Mouse (Mus musculus): ENCODE data around the gene Slc11a1. TPM values are rescaled to one million over a fixed set of nuclear protein-coding genes. Genes with fewer than 3 reads are reported as not detected.

Gene Slc11a1
- polyA plus RNA-seq, 1 experiment from 2014 or later: 2.4 TPM

DNA sequence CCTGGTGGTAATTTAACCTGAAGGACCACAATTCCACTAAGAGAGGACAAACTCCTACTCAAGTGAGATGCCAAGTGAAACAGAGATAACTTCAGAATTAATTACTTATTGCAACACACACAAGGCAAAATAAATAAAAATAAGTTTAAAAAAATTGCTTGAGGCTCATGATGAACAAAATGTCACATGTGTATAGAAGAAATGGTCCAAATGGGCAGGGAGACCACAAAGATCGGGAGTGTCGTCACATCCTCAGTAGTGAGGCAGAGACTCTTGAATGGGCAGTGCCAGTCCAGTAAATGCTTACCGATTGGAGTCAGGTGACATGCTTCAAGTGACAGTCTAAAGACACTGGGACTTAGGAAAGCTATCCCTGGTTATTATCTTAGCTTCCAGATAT lies 25.5 kb downstream of the Slc11a1 start:
- Histone ChIP-seq H3K4me3 (ENCODE audit: low read depth, low read length) (no peak overlapping the region), H3K4me1 (ENCODE audit: control insufficient read depth, insufficient read depth, low read length) (no peaks in the 10 kb centered on the region), H3K4me2 (ENCODE audit: low read length) (no peak overlapping the region), H3K27me3 (replicated peaks; ENCODE audit: control insufficient read depth, insufficient read depth, low read length) (no peaks in the 10 kb centered on the region), H3K36me3 (ENCODE audit: control insufficient read depth, insufficient read depth, low read length) (no peaks in the 10 kb centered on the region), H3K9ac (ENCODE audit: low read length) (no peak overlapping the region), H3K9me3 (replicated peaks; ENCODE audit: control insufficient read depth, low read length) (no peaks in the 10 kb centered on the region), H3K27ac (ENCODE audit: low read depth, low read length) (no peak overlapping the region)
- WGBS: 81% methylated on average over 3 of the region's 3 CpGs
- no peak for ATAC-seq
- DNase-seq (ENCODE audit: low spot score): no peak

DNA sequence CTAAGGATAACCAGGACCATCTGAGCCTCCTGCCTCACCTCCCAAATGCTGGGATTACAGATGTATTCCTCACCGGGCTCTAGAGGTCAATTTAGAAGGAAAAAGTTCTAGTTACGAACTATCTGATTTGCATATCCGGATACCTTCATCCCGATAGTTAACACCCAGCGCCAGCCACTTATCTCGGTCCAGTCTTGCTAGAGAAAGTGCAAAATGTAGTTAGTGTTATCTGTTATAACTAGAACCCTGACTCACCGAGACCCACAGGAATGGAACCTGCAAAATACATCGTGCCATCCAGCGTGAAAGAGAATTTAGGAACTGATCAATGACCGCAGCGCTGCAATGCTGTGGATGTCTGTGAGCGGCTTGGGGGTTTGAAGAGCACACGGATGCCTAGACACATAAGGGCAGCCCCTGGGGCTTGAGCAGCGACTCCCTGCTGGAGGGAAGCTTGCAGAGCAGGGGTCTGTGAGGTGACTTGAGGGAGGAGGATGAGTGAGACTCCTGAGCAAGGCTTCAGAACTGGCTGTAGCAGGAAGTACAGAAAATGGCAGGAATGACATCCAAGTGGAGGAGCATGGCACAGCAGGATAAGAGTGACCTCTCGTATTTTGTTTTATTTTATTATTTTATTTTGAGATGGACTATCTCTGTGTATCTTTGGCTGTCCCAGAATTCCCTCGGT lies 26.2 kb downstream of the Slc11a1 start:
- ATAC-seq (no peak), DNase-seq (ENCODE audit: low spot score) (no peak)
- Histone ChIP-seq H3K9ac (ENCODE audit: low read length) (no peak overlapping the region), H3K4me1 (ENCODE audit: control insufficient read depth, insufficient read depth, low read length) (no peaks in the 10 kb centered on the region), H3K4me3 (ENCODE audit: low read depth, low read length) (no peak overlapping the region), H3K4me2 (ENCODE audit: low read length) (no peak overlapping the region), H3K27me3 (replicated peaks; ENCODE audit: control insufficient read depth, insufficient read depth, low read length) (no peaks in the 10 kb centered on the region), H3K36me3 (ENCODE audit: control insufficient read depth, insufficient read depth, low read length) (no peaks in the 10 kb centered on the region), H3K9me3 (replicated peaks; ENCODE audit: control insufficient read depth, low read length) (no peaks in the 10 kb centered on the region), H3K27ac (ENCODE audit: low read depth, low read length) (no peak overlapping the region)
- WGBS: 58% methylated on average over 16 of the region's 16 CpGs

DNA sequence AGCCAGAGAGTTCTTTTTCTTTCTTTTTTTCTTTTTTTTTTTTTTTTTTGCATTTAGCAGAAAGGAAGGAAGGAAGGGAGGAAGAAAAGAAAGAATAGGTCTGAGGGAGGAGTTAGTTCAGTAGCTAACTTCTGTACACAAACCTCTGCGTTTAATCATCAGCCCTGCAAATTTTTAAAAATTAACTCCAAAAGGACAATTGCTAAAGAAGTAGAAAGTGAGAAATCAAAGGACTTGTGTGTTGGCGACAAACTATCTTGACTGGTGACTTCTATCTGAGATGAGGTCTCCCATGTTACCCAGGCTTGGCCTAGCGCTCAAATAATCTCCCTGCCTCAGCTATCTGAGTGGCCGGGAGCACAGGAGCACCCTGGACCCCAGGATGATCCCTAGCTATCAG lies 29.2 kb downstream of the Slc11a1 start:
- no peak for DNase-seq (ENCODE audit: low spot score)
- Histone ChIP-seq H3K9ac (ENCODE audit: low read length) (no peak overlapping the region), H3K9me3 (replicated peaks; ENCODE audit: control insufficient read depth, low read length) (no peaks in the 10 kb centered on the region), H3K27ac (ENCODE audit: low read depth, low read length) (no peak overlapping the region), H3K4me2 (ENCODE audit: low read length) (no peak overlapping the region), H3K27me3 (replicated peaks; ENCODE audit: control insufficient read depth, insufficient read depth, low read length) (no peaks in the 10 kb centered on the region), H3K36me3 (ENCODE audit: control insufficient read depth, insufficient read depth, low read length) (no peaks in the 10 kb centered on the region), H3K4me3 (ENCODE audit: low read depth, low read length) (no peak overlapping the region), H3K4me1 (ENCODE audit: control insufficient read depth, insufficient read depth, low read length) (no peaks in the 10 kb centered on the region)
- ATAC-seq: no peak
- 90% methylated on average over 4 of the region's 4 CpGs for WGBS

DNA sequence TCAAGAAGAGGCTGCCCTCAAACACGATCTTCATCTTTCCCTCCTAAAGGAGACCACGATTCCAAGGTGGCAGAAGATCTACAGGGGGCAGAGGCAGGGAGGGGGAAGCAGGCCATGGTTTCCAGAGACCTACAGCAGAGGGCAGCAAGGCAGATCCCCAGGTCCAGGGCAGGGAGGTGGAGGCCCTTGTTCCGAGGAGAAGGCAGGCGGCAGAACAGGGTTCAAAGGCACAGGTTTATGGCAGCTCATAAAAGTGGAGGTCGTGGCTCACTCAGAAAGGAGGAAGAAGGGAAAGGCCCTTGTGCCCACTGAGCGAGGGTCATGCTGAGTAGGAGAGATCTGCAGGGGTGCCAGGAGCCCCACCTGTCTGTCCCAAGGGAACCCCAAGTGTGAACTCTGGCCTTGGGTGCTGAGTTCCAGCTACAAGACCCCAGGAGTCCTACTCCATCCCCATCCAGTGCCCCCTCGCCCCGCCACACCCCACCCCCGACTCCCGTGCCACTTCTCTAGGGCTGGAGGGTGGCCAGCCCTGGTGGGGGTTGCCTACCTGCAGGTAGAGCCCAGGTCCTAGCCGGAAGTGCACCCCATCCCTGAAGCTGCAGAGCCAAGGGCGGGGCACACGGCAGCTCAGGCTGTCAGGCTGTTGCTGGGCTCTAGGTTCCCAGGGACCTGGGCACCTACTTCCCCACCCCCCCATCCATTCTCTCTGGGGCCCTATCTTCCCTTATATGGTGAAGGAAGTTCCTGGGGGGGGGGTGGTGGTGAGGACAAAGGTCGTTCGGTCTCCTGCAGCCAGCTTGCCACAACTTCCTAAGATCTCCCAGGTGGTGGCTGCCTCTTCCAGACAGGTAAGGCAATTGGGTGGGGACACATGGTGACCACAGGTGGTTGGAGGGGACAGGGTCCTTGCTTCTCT lies 33.9 kb downstream of the Slc11a1 start, which contains the start of gene Vil1:
Gene Vil1 (plus strand): TSS at position 788 of the 916 bp plus-strand sequence.
- H3K4me2 ChIP-seq (ENCODE audit: low read length): no peak within 1 kb of the TSS
- no peaks in the 10 kb centered on the region for H3K36me3 ChIP-seq (ENCODE audit: control insufficient read depth, insufficient read depth, low read length)
- H3K27me3 ChIP-seq (replicated peaks; ENCODE audit: control insufficient read depth, insufficient read depth, low read length): no peaks in the 10 kb centered on the region
- no peak within 1 kb of the TSS for H3K4me3 ChIP-seq (ENCODE audit: low read depth, low read length)
- H3K4me1 ChIP-seq (ENCODE audit: control insufficient read depth, insufficient read depth, low read length): no peaks in the 10 kb centered on the region
- ATAC-seq (no peak), DNase-seq (ENCODE audit: low spot score) (no peak)
- H3K9me3 ChIP-seq (replicated peaks; ENCODE audit: control insufficient read depth, low read length): no peaks in the 10 kb centered on the region
- H3K9ac ChIP-seq (ENCODE audit: low read length): no peak within 1 kb of the TSS
- 59% methylated on average over 14 of the region's 15 CpGs for WGBS
- H3K27ac ChIP-seq (ENCODE audit: low read depth, low read length): no peak within 1 kb of the TSS

DNA sequence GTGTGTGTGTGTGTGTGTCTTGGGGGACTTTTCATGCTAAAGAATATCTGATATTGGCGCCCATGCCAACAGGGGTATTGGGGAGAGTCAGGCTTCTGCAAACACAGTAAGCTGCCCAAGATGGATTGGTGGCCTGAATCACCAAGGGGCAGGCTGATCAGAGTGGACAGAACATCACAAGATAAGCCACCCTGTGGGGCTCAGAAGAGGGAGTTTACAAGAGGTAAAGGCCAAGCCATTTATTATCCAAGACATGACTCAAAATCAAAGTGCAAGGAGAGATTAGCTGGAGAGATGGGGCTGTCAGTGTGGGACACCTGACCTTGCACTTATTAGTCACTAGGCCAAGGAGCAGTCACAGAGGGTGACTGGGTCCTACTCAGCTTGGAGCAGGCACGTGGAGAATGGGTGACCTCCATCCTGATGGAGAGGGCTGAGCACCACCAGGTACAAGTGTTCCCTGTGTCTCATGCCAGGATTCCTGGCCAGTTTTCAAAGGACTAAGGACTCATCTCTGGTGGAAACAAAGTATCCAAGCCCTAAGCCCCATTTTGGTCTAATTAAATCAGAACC lies 36.8 kb downstream of the Slc11a1 start:
- ATAC-seq (no peak), DNase-seq (ENCODE audit: low spot score) (no peak)
- whole genome bisulfite sequencing: 45% methylated on average over 2 of the region's 2 CpGs
- no peak overlapping the region for H3K4me2 ChIP-seq (ENCODE audit: low read length)
- no peak overlapping the region for H3K27ac ChIP-seq (ENCODE audit: low read depth, low read length)
- no peaks in the 10 kb centered on the region for H3K36me3 ChIP-seq (ENCODE audit: control insufficient read depth, insufficient read depth, low read length)
- no peaks in the 10 kb centered on the region for H3K27me3 ChIP-seq (replicated peaks; ENCODE audit: control insufficient read depth, insufficient read depth, low read length)
- H3K9me3 ChIP-seq (replicated peaks; ENCODE audit: control insufficient read depth, low read length): no peaks in the 10 kb centered on the region
- no peaks in the 10 kb centered on the region for H3K4me1 ChIP-seq (ENCODE audit: control insufficient read depth, insufficient read depth, low read length)
- H3K4me3 ChIP-seq (ENCODE audit: low read depth, low read length): no peak overlapping the region
- H3K9ac ChIP-seq (ENCODE audit: low read length): no peak overlapping the region

DNA sequence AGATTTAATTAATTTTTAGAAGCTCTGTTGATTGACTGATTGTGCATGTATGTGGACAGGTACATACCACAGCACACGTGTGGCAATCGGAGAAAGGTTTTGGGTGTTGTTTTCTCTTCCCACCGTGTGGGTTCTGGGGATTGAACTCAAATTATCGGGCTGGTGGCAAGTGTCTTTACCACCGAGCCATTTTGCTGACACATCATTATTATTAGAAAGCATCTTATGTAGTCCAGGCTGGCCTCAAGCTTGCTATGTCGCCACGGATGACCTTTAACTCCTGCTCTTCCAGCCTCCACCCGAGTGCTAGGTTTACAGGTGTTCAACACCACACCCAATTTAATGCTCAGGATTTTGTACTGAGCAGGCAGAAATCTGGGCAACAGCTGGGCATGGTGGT lies 37.7 kb downstream of the Slc11a1 start:
- Histone ChIP-seq H3K9ac (ENCODE audit: low read length) (no peak overlapping the region), H3K4me2 (ENCODE audit: low read length) (no peak overlapping the region), H3K36me3 (ENCODE audit: control insufficient read depth, insufficient read depth, low read length) (no peaks in the 10 kb centered on the region), H3K4me1 (ENCODE audit: control insufficient read depth, insufficient read depth, low read length) (no peaks in the 10 kb centered on the region), H3K27ac (ENCODE audit: low read depth, low read length) (no peak overlapping the region), H3K27me3 (replicated peaks; ENCODE audit: control insufficient read depth, insufficient read depth, low read length) (no peaks in the 10 kb centered on the region), H3K4me3 (ENCODE audit: low read depth, low read length) (no peak overlapping the region), H3K9me3 (replicated peaks; ENCODE audit: control insufficient read depth, low read length) (no peaks in the 10 kb centered on the region)
- WGBS: 82% methylated on average over 8 of the region's 8 CpGs
- DNase-seq (ENCODE audit: low spot score) (no peak), ATAC-seq (no peak)

DNA sequence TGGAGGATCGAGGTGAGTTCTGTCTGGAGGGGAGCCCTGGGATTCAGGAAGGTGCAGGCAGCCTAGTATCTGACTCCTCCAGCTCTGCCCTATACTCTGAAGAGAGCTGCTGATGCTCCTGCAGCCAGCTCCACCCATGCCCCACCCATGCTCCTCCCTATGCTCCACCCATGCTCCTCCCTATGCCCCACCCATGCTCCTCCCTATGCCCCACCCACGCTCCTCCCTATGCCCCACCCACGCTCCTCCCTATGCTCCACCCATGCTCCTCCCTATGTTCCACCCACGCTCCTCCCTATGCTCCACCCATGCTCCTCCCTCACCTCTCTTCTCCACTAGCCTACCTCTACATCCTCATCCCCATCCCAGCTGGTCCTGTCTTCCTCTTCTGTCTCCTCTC lies 40.1 kb downstream of the Slc11a1 start:
- no peak for DNase-seq (ENCODE audit: low spot score)
- Histone ChIP-seq H3K27ac (ENCODE audit: low read depth, low read length) (no peak overlapping the region), H3K36me3 (ENCODE audit: control insufficient read depth, insufficient read depth, low read length) (no peaks in the 10 kb centered on the region), H3K27me3 (replicated peaks; ENCODE audit: control insufficient read depth, insufficient read depth, low read length) (no peaks in the 10 kb centered on the region), H3K4me1 (ENCODE audit: control insufficient read depth, insufficient read depth, low read length) (peaks cover 2% of the 10 kb centered on the region; the same call in 1 of the 2 replicates), H3K9me3 (replicated peaks; ENCODE audit: control insufficient read depth, low read length) (no peaks in the 10 kb centered on the region), H3K9ac (ENCODE audit: low read length) (no peak overlapping the region), H3K4me2 (ENCODE audit: low read length) (no peak overlapping the region), H3K4me3 (ENCODE audit: low read depth, low read length) (no peak overlapping the region)
- WGBS: 45% methylated on average over 4 of the region's 4 CpGs
- ATAC-seq: no peak

DNA sequence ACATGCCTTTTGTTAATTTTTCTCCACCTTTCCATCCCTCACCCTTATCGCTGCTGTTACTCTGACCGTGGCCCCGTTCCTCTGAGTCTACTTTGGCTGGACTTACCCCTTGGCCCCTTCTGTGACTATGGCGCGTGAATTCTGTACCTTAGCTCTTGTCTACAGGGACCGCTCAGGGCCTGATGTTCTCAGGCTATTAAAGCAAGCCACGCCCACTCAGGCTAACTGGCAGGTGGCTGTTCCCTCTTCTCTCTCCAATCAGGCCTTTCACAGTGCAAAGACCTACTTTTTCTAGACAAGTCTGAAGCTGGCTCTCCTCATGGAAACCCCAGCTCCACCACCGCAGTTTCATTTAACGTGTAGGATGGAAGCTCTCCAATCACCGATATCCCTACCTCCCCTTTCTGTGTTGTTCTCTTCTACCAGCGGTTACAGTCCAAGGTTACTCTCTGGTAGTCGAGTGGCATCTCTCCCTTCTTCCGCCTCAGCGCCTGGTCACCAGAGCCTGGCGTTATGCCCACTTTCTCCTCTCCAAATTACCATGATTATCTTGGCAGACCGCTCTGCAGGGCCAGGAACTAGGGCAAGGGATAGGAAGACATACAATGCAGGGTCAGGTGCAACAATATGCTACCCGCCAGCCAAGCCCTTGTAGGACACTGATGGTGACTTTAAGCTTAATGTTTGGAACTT lies 43.9 kb downstream of the Slc11a1 start:
- no peak overlapping the region for H3K4me3 ChIP-seq (ENCODE audit: low read depth, low read length)
- H3K4me1 ChIP-seq (ENCODE audit: control insufficient read depth, insufficient read depth, low read length): peaks cover 2% of the 10 kb centered on the region; the same call in 1 of the 2 replicates
- DNase-seq (ENCODE audit: low spot score) (no peak), ATAC-seq (no peak)
- H3K27me3 ChIP-seq (replicated peaks; ENCODE audit: control insufficient read depth, insufficient read depth, low read length): no peaks in the 10 kb centered on the region
- 74% methylated on average over 17 of the region's 17 CpGs for WGBS
- no peak overlapping the region for H3K4me2 ChIP-seq (ENCODE audit: low read length)
- H3K9me3 ChIP-seq (replicated peaks; ENCODE audit: control insufficient read depth, low read length): no peaks in the 10 kb centered on the region
- no peaks in the 10 kb centered on the region for H3K36me3 ChIP-seq (ENCODE audit: control insufficient read depth, insufficient read depth, low read length)
- H3K9ac ChIP-seq (ENCODE audit: low read length): no peak overlapping the region
- no peak overlapping the region for H3K27ac ChIP-seq (ENCODE audit: low read depth, low read length)
